Mouse (Mus musculus): Measurements from ENCODE around the gene Paox. TPM values are rescaled to one million over a fixed set of nuclear protein-coding genes. Genes with fewer than 3 reads are reported as not detected.

Paox gene
- polyA plus RNA-seq (2012), result 0.14 TPM in 1 of 2 replicates, not detected in the other

GRCm38 (mm10) chr7:140115583-140116328 lies at the start of gene Paox:
Paox (plus strand) TSS chr7:140115799.
- TF ChIP-seq GATA1 (IDR thresholded peaks at IDR 0.05; ENCODE audit: low read length), result no peak
- no peak for TF ChIP-seq TAL1 (IDR thresholded peaks at IDR 0.05; ENCODE audit: low read length)
- Histone ChIP-seq H3K27me3 (ENCODE audit: control insufficient read depth) (no peaks in the 10 kb centered on the region), H3K4me1 (ENCODE audit: control insufficient read depth) (peaks cover 23% of the 10 kb centered on the region), H3K36me3 (ENCODE audit: control insufficient read depth) (peaks cover 19% of the 10 kb centered on the region), H3K4me3 (replicated peaks) (peak within 1 kb of the TSS; percentile 90), H3K9me3 (ENCODE audit: control insufficient read depth, low read length) (no peaks in the 10 kb centered on the region)

GRCm38 (mm10) chr7:140067397-140067796 lies 48.2 kb upstream of the Paox start:
- Histone ChIP-seq H3K4me3 (replicated peaks) (no peak overlapping the region), H3K27me3 (ENCODE audit: control insufficient read depth) (peaks cover 34% of the 10 kb centered on the region), H3K4me1 (ENCODE audit: control insufficient read depth) (peaks cover 2% of the 10 kb centered on the region; the same call in 1 of the 2 replicates), H3K9me3 (ENCODE audit: control insufficient read depth, low read length) (no peaks in the 10 kb centered on the region), H3K36me3 (ENCODE audit: control insufficient read depth) (no peaks in the 10 kb centered on the region)
- no peak for TF ChIP-seq TAL1 (IDR thresholded peaks at IDR 0.05; ENCODE audit: low read length)
- TF ChIP-seq GATA1 (IDR thresholded peaks at IDR 0.05; ENCODE audit: low read length), result no peak

DNA sequence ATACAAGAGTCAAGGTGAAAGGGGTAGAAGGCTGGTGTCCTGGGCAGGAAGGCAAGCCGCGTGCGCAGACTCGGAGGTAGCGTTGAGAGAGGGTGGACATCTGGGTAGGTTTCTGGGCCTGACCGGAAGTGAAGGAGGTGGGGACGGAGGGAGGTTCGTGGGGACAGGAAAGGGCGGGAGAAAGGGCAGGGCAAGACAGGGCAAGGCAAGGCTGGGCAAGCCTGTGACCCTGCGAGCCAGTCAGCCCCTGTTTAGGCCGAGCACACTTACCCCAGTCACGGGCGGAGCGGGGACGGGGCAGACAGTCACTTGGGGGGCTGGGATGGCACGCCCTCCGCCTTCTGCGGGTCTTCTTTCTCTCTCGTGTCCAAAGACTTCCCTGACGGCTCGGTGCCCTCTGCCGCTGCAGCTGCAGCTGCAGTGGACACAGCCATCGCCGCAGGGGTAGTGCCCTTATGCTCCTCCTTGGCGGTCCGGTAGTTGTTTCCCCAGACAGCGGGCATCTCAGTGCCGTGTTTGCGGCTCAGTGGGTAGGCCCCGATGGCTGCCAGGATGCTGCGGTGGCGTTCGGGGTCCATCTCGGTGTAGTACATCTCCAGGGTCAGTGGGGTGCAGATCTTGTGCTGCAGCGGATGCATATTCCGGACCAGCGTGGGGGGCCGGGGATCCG lies 45.4 kb upstream of the Paox start:
- H3K9me3 ChIP-seq (ENCODE audit: control insufficient read depth, low read length), result no peaks in the 10 kb centered on the region
- no peaks in the 10 kb centered on the region for H3K36me3 ChIP-seq (ENCODE audit: control insufficient read depth)
- no peak overlapping the region for H3K4me3 ChIP-seq (replicated peaks)
- H3K27me3 ChIP-seq (ENCODE audit: control insufficient read depth), result peaks cover 15% of the 10 kb centered on the region
- TF ChIP-seq TAL1 (IDR thresholded peaks at IDR 0.05; ENCODE audit: low read length) (no peak), GATA1 (IDR thresholded peaks at IDR 0.05; ENCODE audit: low read length) (no peak)
- H3K4me1 ChIP-seq (ENCODE audit: control insufficient read depth), result peaks cover 2% of the 10 kb centered on the region; the same call in 1 of the 2 replicates

DNA sequence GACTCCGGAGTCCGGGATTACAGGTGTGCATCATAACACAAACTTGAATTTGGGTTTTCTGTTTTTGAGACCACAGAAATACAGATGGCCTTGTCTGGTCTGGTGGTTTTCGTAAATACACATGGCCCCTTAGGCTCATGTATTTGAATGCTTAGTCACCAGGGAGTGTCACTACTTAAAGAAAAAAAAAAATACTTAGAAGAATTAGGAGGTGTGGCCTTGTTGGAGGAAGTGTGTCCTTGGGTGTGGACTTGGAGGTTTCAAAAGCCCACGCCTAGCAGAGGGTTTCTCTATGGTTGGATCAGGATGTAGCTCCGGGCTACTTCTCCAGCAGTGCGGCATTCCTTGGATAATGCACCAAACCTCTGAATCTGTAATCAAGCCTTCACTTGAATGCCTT lies 37.9 kb upstream of the Paox start:
- Histone ChIP-seq H3K4me1 (ENCODE audit: control insufficient read depth) (peaks cover 4% of the 10 kb centered on the region), H3K4me3 (replicated peaks) (no peak overlapping the region), H3K27me3 (ENCODE audit: control insufficient read depth) (peaks cover 34% of the 10 kb centered on the region), H3K9me3 (ENCODE audit: control insufficient read depth, low read length) (no peaks in the 10 kb centered on the region), H3K36me3 (ENCODE audit: control insufficient read depth) (no peaks in the 10 kb centered on the region)
- no peak for TF ChIP-seq TAL1 (IDR thresholded peaks at IDR 0.05; ENCODE audit: low read length)
- no peak for TF ChIP-seq GATA1 (IDR thresholded peaks at IDR 0.05; ENCODE audit: low read length)

DNA sequence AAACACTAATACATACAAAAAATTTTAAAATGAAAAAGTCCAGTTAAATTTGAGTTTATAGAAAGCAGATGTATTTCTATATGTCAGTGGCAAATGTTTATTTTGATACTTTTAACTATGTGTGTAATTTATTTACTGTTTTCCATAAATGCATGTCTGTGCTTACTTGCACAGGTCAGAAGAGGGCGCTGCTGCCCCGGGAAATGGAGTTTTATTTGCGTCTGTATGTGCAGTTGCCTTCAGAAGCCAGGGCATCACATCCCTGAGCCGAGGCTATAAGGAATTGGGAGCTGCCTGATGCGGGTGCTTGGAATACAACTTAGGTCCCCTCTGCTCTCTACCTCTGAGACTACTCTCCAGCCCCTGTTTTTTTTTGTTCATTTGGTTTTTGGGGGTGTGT lies 36.9 kb upstream of the Paox start:
- no peak for TF ChIP-seq GATA1 (IDR thresholded peaks at IDR 0.05; ENCODE audit: low read length)
- TF ChIP-seq TAL1 (IDR thresholded peaks at IDR 0.05; ENCODE audit: low read length), result no peak

DNA sequence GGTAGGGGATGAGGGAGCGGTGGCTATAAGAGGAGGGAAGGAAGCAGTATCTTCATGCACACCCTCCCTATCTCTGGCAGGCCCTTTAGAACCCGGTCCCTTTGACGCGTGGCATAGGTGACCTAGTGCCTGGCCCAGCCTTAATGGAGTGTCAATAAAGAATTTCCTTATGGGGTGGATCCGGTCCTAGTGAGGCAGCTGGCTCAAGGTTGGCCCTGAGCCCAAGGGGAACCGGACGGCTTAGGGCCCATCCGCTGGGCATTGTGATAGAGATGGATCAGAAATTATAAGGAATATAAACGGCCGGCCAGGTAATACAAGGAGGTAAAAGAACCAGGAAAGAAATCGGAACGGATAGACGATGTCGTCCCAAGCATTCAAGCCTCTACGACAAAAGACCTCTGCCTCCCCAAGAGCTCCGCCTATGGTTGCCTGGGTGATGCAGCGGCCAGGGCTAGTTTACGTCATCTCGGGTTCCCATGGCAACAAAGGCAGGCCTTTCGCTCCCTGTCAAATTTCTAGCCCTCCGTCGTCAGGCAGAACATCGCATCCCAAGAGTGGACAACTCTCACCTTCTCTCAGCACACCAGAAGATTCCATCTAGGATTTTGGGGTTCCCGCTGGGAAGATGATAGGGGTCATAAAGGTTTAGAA lies 35.0 kb upstream of the Paox start:
- H3K4me1 ChIP-seq (ENCODE audit: control insufficient read depth), result peaks cover 4% of the 10 kb centered on the region
- H3K9me3 ChIP-seq (ENCODE audit: control insufficient read depth, low read length), result no peaks in the 10 kb centered on the region
- TF ChIP-seq TAL1 (IDR thresholded peaks at IDR 0.05; ENCODE audit: low read length) (no peak), GATA1 (IDR thresholded peaks at IDR 0.05; ENCODE audit: low read length) (no peak)
- no peak overlapping the region for H3K4me3 ChIP-seq (replicated peaks)
- H3K36me3 ChIP-seq (ENCODE audit: control insufficient read depth), result no peaks in the 10 kb centered on the region
- peaks cover 39% of the 10 kb centered on the region for H3K27me3 ChIP-seq (ENCODE audit: control insufficient read depth)

More for the DNA sequence above, 36.9 kb upstream of the Paox start:
- peaks cover 39% of the 10 kb centered on the region for H3K27me3 ChIP-seq (ENCODE audit: control insufficient read depth)
- H3K4me1 ChIP-seq (ENCODE audit: control insufficient read depth), result peaks cover 4% of the 10 kb centered on the region
- no peaks in the 10 kb centered on the region for H3K9me3 ChIP-seq (ENCODE audit: control insufficient read depth, low read length)
- no peaks in the 10 kb centered on the region for H3K36me3 ChIP-seq (ENCODE audit: control insufficient read depth)
- no peak overlapping the region for H3K4me3 ChIP-seq (replicated peaks)

- Histone ChIP-seq H3K9me3 (ENCODE audit: control insufficient read depth, low read length) (no peaks in the 10 kb centered on the region), H3K4me1 (ENCODE audit: control insufficient read depth) (peaks cover 4% of the 10 kb centered on the region), H3K27me3 (ENCODE audit: control insufficient read depth) (peaks cover 39% of the 10 kb centered on the region), H3K4me3 (replicated peaks) (no peak overlapping the region), H3K36me3 (ENCODE audit: control insufficient read depth) (no peaks in the 10 kb centered on the region)
- TF ChIP-seq TAL1 (IDR thresholded peaks at IDR 0.05; ENCODE audit: low read length), result no peak
- no peak for TF ChIP-seq GATA1 (IDR thresholded peaks at IDR 0.05; ENCODE audit: low read length)
Measured at GRCm38 (mm10) chr7:140081408-140082241, 34.0 kb upstream of the Paox start.

DNA sequence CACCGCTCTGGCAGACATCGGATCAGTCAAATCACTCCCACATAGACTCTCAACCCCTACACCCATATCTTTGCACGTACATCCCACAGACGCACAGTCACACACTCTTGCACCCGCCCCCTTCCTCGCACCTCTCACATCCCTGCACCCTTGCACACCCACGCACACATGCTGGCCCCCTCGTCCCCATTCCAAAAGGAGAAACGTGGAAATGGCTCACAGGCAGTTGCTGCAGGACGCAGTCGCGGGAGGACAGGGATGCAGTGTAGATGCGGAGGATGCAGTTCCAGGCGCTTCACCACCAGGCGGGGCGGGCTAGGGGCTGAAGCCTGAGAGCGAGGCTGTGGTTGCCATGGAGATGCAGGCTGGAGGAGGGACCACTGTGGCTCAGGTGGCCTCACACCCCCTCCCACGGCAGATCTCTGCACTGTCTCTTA lies 33.3 kb upstream of the Paox start, which contains the start of gene Caly:
Gene Caly (minus strand): TSS at position 307 of the 437 bp plus-strand sequence.
- H3K36me3 ChIP-seq (ENCODE audit: control insufficient read depth), result no peaks in the 10 kb centered on the region
- no peak within 1 kb of the TSS for H3K4me3 ChIP-seq (replicated peaks)
- H3K9me3 ChIP-seq (ENCODE audit: control insufficient read depth, low read length), result no peaks in the 10 kb centered on the region
- H3K27me3 ChIP-seq (ENCODE audit: control insufficient read depth), result peaks cover 39% of the 10 kb centered on the region
- peaks cover 4% of the 10 kb centered on the region for H3K4me1 ChIP-seq (ENCODE audit: control insufficient read depth)
- TF ChIP-seq GATA1 (IDR thresholded peaks at IDR 0.05; ENCODE audit: low read length), result no peak
- TF ChIP-seq TAL1 (IDR thresholded peaks at IDR 0.05; ENCODE audit: low read length), result no peak

All from erythroblast, embryonic 14.5 days (primary cell).